Mouse (Mus musculus) myocyte (in vitro differentiated cells): ENCODE data around the gene Tnr.

Experiments used
- CEBPB ChIP-seq: IDR thresholded peaks from 2 replicates; pipeline ENCODE4 v1.6.1; 2011; ENCODE audit warnings: mild to moderate bottlenecking, moderate library complexity; ENCODE audit not compliant: poor library complexity, insufficient read depth, severe bottlenecking
- POLR2A ChIP-seq: IDR thresholded peaks from one replicate; pipeline ENCODE4 v1.6.1; 2011; ENCODE audit warnings: low read depth, mild to moderate bottlenecking, control low read depth, moderate library complexity; ENCODE audit not compliant: insufficient read length
- POLR2AphosphoS2 ChIP-seq: IDR thresholded peaks from one replicate; pipeline ENCODE4 v1.6.1; 2011; ENCODE audit warnings: low read depth, control low read depth; ENCODE audit not compliant: insufficient read length
- SRF ChIP-seq: IDR thresholded peaks from one replicate; pipeline ENCODE4 v1.6.1; 2011; ENCODE audit warnings: low read depth; ENCODE audit not compliant: control insufficient read depth, insufficient read length
- TCF12 ChIP-seq: IDR thresholded peaks from one replicate; pipeline ENCODE4 v1.6.1; 2011; ENCODE audit warnings: mild to moderate bottlenecking, control low read depth; ENCODE audit not compliant: poor library complexity, insufficient read depth, severe bottlenecking
- USF1 ChIP-seq: IDR thresholded peaks from one replicate; pipeline ENCODE4 v1.6.1; 2011; ENCODE audit warnings: low read depth, mild to moderate bottlenecking, control low read depth, moderate library complexity

GRCm38 (mm10) chr1:159716301-159716700, 192.7 kb downstream of the Tnr start:
- TF ChIP-seq SRF (no peak), POLR2A (no peak), POLR2AphosphoS2 (no peak), TCF12 (no peak), USF1 (no peak), CEBPB (no peak)
